Mouse (Mus musculus): ENCODE measurements around the gene Ttll7. TPM values are rescaled to one million over a fixed set of nuclear protein-coding genes. Genes with fewer than 3 reads are reported as not detected.

The Ttll7 gene
- polyA plus RNA-seq, 1 experiment from 2014 or later = 6.5 TPM

DNA sequence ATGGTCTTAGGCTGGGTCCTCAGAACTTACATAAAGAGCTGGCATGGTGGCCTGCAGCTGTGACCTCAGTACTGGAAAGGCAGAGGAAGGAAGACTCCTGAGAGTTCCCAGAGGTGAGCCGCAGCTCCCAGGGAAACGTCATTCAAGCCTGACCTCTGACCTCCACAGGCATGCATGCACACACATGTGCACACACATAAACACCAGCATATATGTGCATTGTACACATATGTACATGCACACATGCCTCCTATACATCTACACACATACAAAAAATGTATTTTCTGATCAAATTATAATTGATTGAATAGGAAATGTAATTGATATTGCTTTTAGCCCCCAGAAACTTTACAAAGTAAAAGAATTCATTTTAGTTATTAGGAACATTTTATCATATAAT lies 93.2 kb downstream of the Ttll7 start:
- ATAC-seq (0 out of 2 replicates have a peak, but pooled peaks have one; percentile 23), DNase-seq (ENCODE audit: low spot score) (no peak)
- no peaks in the 10 kb centered on the region for H3K9me3 ChIP-seq (replicated peaks; ENCODE audit: control insufficient read depth, low read length)
- no peak overlapping the region for H3K4me3 ChIP-seq (ENCODE audit: low read depth, low read length)
- no peak overlapping the region for H3K4me2 ChIP-seq (ENCODE audit: low read length)
- no peaks in the 10 kb centered on the region for H3K27me3 ChIP-seq (replicated peaks; ENCODE audit: control insufficient read depth, insufficient read depth, low read length)
- H3K4me1 ChIP-seq (ENCODE audit: control insufficient read depth, insufficient read depth, low read length) = no peaks in the 10 kb centered on the region
- no peaks in the 10 kb centered on the region for H3K36me3 ChIP-seq (ENCODE audit: control insufficient read depth, insufficient read depth, low read length)
- no peak overlapping the region for H3K27ac ChIP-seq (ENCODE audit: low read depth, low read length)
- no peak overlapping the region for H3K9ac ChIP-seq (ENCODE audit: low read length)
- WGBS = 55% methylated on average over 2 of the region's 2 CpGs

DNA sequence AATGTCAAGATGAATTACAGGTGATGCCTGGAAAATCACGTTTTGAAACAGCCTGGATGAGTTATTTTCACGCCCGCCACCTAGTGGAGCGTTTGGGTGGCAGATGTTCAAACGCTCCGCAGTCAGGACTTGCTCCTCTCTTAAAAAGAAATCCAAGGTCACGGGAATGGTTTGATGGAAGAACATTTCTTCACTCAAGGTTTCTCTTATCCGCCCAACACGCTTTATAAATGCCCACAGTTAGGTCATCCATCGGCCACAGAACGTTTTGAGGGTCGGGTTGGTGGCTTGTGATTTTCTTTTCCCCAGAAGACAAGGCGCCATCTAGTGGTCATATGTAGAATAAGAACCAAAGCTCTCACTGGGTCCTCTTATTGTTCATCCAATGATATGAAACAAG lies 93.7 kb downstream of the Ttll7 start:
- under 1% methylated on average over 13 of the region's 13 CpGs for WGBS
- H3K9me3 ChIP-seq (replicated peaks; ENCODE audit: control insufficient read depth, low read length) = no peaks in the 10 kb centered on the region
- H3K27ac ChIP-seq (ENCODE audit: low read depth, low read length) = no peak overlapping the region
- ATAC-seq = peak; percentile 87
- DNase-seq (ENCODE audit: low spot score) = peak; percentile 91
- H3K36me3 ChIP-seq (ENCODE audit: control insufficient read depth, insufficient read depth, low read length) = no peaks in the 10 kb centered on the region
- no peaks in the 10 kb centered on the region for H3K27me3 ChIP-seq (replicated peaks; ENCODE audit: control insufficient read depth, insufficient read depth, low read length)
- peak overlapping the region; percentile 21 for H3K4me3 ChIP-seq (ENCODE audit: low read depth, low read length)
- H3K9ac ChIP-seq (ENCODE audit: low read length) = peak overlapping the region; percentile 37; the same call in 1 of the 2 replicates
- no peaks in the 10 kb centered on the region for H3K4me1 ChIP-seq (ENCODE audit: control insufficient read depth, insufficient read depth, low read length)
- peak overlapping the region; percentile 44 for H3K4me2 ChIP-seq (ENCODE audit: low read length)

DNA sequence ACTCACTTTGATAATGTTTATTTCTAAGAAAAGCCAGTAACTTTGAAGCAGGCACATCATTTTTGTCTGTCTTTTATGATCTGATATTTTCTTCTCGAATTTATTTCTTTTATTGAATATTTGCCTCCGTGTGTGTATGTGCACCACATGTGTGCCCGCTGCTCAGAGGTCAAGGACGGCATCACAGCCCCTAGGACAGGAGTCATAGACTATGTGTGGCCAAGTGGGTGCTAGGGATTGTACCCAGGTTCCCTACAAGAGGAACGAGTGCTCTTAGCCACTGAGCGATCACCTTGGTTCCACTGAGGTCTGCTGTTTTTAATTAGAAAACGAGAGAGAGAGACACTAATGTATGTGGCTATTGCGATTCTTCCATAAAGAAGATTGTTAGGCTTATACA lies 94.5 kb downstream of the Ttll7 start:
- Histone ChIP-seq H3K4me1 (ENCODE audit: control insufficient read depth, insufficient read depth, low read length) (no peaks in the 10 kb centered on the region), H3K27me3 (replicated peaks; ENCODE audit: control insufficient read depth, insufficient read depth, low read length) (no peaks in the 10 kb centered on the region), H3K4me2 (ENCODE audit: low read length) (no peak overlapping the region), H3K9ac (ENCODE audit: low read length) (no peak overlapping the region), H3K4me3 (ENCODE audit: low read depth, low read length) (no peak overlapping the region), H3K27ac (ENCODE audit: low read depth, low read length) (no peak overlapping the region), H3K36me3 (ENCODE audit: control insufficient read depth, insufficient read depth, low read length) (no peaks in the 10 kb centered on the region), H3K9me3 (replicated peaks; ENCODE audit: control insufficient read depth, low read length) (no peaks in the 10 kb centered on the region)
- WGBS = 86% methylated on average over 8 of the region's 8 CpGs
- DNase-seq (ENCODE audit: low spot score) (no peak), ATAC-seq (no peak)

DNA sequence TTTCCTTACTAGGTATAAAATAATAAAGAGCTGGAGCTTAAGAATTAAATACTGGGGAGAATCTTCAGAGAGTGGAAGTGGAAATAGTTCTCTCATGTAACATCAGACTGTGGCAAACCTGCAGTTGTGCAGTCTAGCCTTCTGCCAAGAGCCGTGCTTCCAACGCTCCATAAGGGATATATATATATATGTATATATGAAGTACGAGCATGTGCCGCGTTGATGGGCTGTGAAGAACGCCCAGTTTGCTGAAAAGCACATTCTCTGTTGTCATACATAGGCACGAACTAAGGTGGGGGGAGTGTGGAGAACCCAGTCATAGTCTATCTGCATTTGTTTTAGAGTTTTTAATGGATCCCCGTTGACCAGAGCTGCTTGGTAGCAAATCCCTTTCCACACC lies 104.6 kb downstream of the Ttll7 start:
- no peaks in the 10 kb centered on the region for H3K9me3 ChIP-seq (replicated peaks; ENCODE audit: control insufficient read depth, low read length)
- H3K27ac ChIP-seq (ENCODE audit: low read depth, low read length) = no peak overlapping the region
- peak; percentile 52; the same call in 1 of the 2 replicates for ATAC-seq
- no peaks in the 10 kb centered on the region for H3K27me3 ChIP-seq (replicated peaks; ENCODE audit: control insufficient read depth, insufficient read depth, low read length)
- no peak overlapping the region for H3K4me2 ChIP-seq (ENCODE audit: low read length)
- peak; percentile 46 for DNase-seq (ENCODE audit: low spot score)
- H3K4me1 ChIP-seq (ENCODE audit: control insufficient read depth, insufficient read depth, low read length) = no peaks in the 10 kb centered on the region
- no peak overlapping the region for H3K4me3 ChIP-seq (ENCODE audit: low read depth, low read length)
- no peak overlapping the region for H3K9ac ChIP-seq (ENCODE audit: low read length)
- WGBS = 80% methylated on average over 8 of the region's 8 CpGs
- no peaks in the 10 kb centered on the region for H3K36me3 ChIP-seq (ENCODE audit: control insufficient read depth, insufficient read depth, low read length)

DNA sequence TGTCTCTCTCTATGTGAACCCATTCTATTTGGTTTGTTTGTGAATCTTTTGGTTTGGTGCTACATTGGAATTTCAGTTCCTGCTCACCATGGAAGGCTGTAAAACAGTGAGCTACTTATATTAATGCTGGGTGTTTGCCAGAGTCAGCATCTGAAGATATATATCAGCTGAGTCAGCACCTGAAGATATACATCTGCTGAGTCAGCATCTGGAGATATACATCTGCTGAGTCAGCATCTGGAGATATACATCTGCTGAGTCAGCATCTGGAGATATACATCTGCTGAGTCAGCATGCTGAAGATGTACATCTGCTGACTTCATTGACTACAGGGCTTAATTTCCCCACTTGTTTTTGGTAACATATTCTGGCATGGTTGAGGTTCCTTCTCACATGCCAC lies 110.7 kb downstream of the Ttll7 start:
- no peak for ATAC-seq
- no peak for DNase-seq (ENCODE audit: low spot score)
- peaks cover under 1% of the 10 kb centered on the region; the same call in 1 of the 2 replicates for H3K36me3 ChIP-seq (ENCODE audit: control insufficient read depth, insufficient read depth, low read length)
- no peaks in the 10 kb centered on the region for H3K9me3 ChIP-seq (replicated peaks; ENCODE audit: control insufficient read depth, low read length)
- no peaks in the 10 kb centered on the region for H3K27me3 ChIP-seq (replicated peaks; ENCODE audit: control insufficient read depth, insufficient read depth, low read length)
- H3K4me1 ChIP-seq (ENCODE audit: control insufficient read depth, insufficient read depth, low read length) = no peaks in the 10 kb centered on the region
- H3K4me3 ChIP-seq (ENCODE audit: low read depth, low read length) = no peak overlapping the region
- no peak overlapping the region for H3K9ac ChIP-seq (ENCODE audit: low read length)
- no peak overlapping the region for H3K4me2 ChIP-seq (ENCODE audit: low read length)
- no peak overlapping the region for H3K27ac ChIP-seq (ENCODE audit: low read depth, low read length)

DNA sequence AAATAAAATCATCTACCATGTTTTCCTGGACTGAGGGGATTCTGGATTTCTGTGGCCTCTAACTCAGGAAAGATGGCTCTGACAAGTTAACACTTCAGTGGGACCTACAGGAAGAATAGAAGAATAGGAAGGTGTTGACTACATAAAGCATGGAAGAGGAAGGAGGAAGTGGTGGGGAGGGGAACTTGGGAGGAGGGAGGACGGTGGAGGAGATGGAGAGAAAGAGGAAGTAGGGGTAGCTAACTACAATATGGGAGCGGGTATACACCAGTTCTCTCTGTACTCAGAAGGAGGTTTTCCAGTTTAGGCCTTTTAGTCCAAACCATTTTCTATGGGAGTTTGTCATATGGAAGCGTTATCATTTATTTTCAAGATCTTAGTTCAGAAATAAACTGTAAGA lies 112.2 kb downstream of the Ttll7 start:
- DNase-seq (ENCODE audit: low spot score) (no peak), ATAC-seq (no peak)
- Histone ChIP-seq H3K36me3 (ENCODE audit: control insufficient read depth, insufficient read depth, low read length) (peaks cover 7% of the 10 kb centered on the region; the same call in 1 of the 2 replicates), H3K4me2 (ENCODE audit: low read length) (no peak overlapping the region), H3K9ac (ENCODE audit: low read length) (no peak overlapping the region), H3K4me1 (ENCODE audit: control insufficient read depth, insufficient read depth, low read length) (no peaks in the 10 kb centered on the region), H3K4me3 (ENCODE audit: low read depth, low read length) (no peak overlapping the region), H3K27ac (ENCODE audit: low read depth, low read length) (no peak overlapping the region), H3K27me3 (replicated peaks; ENCODE audit: control insufficient read depth, insufficient read depth, low read length) (no peaks in the 10 kb centered on the region), H3K9me3 (replicated peaks; ENCODE audit: control insufficient read depth, low read length) (no peaks in the 10 kb centered on the region)
- 90% methylated on average over 3 of the region's 3 CpGs for WGBS

DNA sequence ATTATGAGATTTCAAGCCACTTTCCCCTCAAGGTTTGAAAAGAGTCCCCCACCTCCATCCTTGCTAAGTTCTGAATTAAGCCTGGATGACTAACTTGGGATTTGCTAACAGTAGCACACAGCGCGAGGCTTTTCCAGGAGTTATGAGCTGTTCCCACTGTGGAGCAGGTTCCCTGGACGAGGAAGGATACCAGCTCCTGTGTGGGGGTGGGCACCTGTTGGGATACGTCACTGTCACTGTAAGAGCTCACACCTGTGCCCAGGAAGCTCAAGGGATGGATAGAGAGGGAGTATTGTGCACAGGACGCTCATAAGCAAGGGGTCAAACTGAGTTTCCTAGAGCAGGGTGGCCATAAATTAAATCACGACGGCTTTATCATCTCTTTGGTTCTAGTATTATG lies 115.1 kb downstream of the Ttll7 start:
- ATAC-seq = no peak

DNA sequence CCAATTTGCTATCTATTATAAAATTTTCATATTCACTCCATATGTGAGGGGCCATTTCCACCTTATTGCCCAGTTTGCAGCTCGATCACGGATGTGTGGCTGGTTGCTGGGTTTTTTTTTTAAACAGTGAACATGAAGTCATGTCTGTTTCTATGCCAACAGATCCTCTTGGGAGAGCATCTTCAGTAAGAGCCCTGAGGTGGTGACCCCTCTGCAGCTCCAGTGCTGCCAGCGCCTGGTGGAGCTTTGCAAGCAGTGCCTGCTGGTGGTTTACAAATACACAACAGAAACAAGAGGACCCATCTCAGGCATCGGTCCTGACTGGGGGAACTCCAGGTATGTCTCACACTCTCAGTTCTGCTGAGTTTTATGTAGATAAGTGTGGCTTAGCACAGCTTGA lies 115.7 kb downstream of the Ttll7 start:
- no peak overlapping the region for H3K4me2 ChIP-seq (ENCODE audit: low read length)
- H3K9me3 ChIP-seq (replicated peaks; ENCODE audit: control insufficient read depth, low read length) = no peaks in the 10 kb centered on the region
- no peak overlapping the region for H3K9ac ChIP-seq (ENCODE audit: low read length)
- H3K36me3 ChIP-seq (ENCODE audit: control insufficient read depth, insufficient read depth, low read length) = peaks cover 10% of the 10 kb centered on the region; the same call in 1 of the 2 replicates
- no peaks in the 10 kb centered on the region for H3K27me3 ChIP-seq (replicated peaks; ENCODE audit: control insufficient read depth, insufficient read depth, low read length)
- ATAC-seq (no peak), DNase-seq (ENCODE audit: low spot score) (no peak)
- WGBS = 86% methylated on average over 4 of the region's 4 CpGs
- H3K27ac ChIP-seq (ENCODE audit: low read depth, low read length) = no peak overlapping the region
- no peak overlapping the region for H3K4me3 ChIP-seq (ENCODE audit: low read depth, low read length)
- no peaks in the 10 kb centered on the region for H3K4me1 ChIP-seq (ENCODE audit: control insufficient read depth, insufficient read depth, low read length)

More for the DNA sequence above, 115.1 kb downstream of the Ttll7 start:
- Histone ChIP-seq H3K4me3 (ENCODE audit: low read depth, low read length) (no peak overlapping the region), H3K36me3 (ENCODE audit: control insufficient read depth, insufficient read depth, low read length) (peaks cover 10% of the 10 kb centered on the region; the same call in 1 of the 2 replicates), H3K9me3 (replicated peaks; ENCODE audit: control insufficient read depth, low read length) (no peaks in the 10 kb centered on the region), H3K27me3 (replicated peaks; ENCODE audit: control insufficient read depth, insufficient read depth, low read length) (no peaks in the 10 kb centered on the region), H3K4me2 (ENCODE audit: low read length) (no peak overlapping the region), H3K27ac (ENCODE audit: low read depth, low read length) (no peak overlapping the region), H3K4me1 (ENCODE audit: control insufficient read depth, insufficient read depth, low read length) (no peaks in the 10 kb centered on the region), H3K9ac (ENCODE audit: low read length) (no peak overlapping the region)
- DNase-seq (ENCODE audit: low spot score) = no peak
- whole genome bisulfite sequencing = 86% methylated on average over 7 of the region's 7 CpGs

DNA sequence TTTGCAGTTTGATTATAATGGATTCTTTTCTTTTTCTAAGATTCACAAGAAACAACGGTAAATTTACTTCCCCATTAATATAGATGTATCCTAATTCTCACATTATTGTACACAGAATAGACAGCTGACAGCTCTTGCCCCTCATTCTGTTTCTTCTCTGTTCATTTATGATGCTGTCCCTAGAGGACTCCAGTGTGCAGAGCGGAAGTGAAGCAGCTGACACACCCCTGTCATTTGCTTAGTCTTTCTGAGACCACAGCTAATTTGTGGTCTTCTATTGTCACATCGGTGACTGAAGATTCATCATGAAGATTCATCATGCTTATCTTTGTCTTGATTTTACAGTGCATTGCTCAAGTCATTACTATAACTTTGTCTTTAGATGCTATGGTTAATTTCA lies 126.1 kb downstream of the Ttll7 start:
- H3K27me3 ChIP-seq (replicated peaks; ENCODE audit: control insufficient read depth, insufficient read depth, low read length) = no peaks in the 10 kb centered on the region
- H3K4me1 ChIP-seq (ENCODE audit: control insufficient read depth, insufficient read depth, low read length) = no peaks in the 10 kb centered on the region
- H3K4me2 ChIP-seq (ENCODE audit: low read length) = no peak overlapping the region
- DNase-seq (ENCODE audit: low spot score) (no peak), ATAC-seq (no peak)
- no peak overlapping the region for H3K9ac ChIP-seq (ENCODE audit: low read length)
- H3K27ac ChIP-seq (ENCODE audit: low read depth, low read length) = no peak overlapping the region
- H3K4me3 ChIP-seq (ENCODE audit: low read depth, low read length) = no peak overlapping the region
- H3K36me3 ChIP-seq (ENCODE audit: control insufficient read depth, insufficient read depth, low read length) = no peaks in the 10 kb centered on the region
- 84% methylated on average over 3 of the region's 3 CpGs for WGBS
- no peaks in the 10 kb centered on the region for H3K9me3 ChIP-seq (replicated peaks; ENCODE audit: control insufficient read depth, low read length)
